Mouse (Mus musculus) bone marrow macrophage, adult 2 months (primary cell): Measurements from ENCODE around the gene 6330409D20Rik.

Experiments used
- CTCF ChIP-seq: IDR thresholded peaks from 2 replicates; pipeline ENCODE4 v1.5.1; 2012; ENCODE audit warnings: low read depth, mild to moderate bottlenecking, low read length, moderate library complexity
- POLR2A ChIP-seq: IDR thresholded peaks from 2 replicates; pipeline ENCODE4 v1.6.1; 2012; ENCODE audit warnings: mild to moderate bottlenecking, low read depth, low read length, borderline replicate concordance

DNA sequence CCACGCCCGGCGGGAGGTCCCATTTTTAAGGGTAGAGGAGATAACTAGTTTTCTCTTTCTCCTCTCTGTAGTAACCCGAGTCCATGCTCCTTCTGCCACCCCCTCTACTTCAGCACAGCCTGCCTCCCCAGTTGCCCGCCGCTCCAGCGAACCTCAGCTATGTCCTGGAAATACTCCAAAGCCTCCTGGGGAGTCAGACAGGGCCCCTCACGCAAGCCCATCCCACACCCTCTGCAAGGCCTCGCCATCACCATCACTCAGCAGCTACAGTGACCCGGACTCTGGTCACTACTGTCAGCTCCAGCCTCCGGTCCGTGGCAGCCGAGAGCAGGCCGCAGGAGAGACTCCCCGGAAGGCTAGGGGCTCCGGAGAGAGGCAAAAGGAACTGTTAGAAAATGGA is 8.3 kb upstream of the 6330409D20Rik start:
- TF ChIP-seq POLR2A = no peak
- no peak for TF ChIP-seq CTCF
